Mouse (Mus musculus): ENCODE results near the gene Mcpt9. TPM values are rescaled to one million over a fixed set of nuclear protein-coding genes. Genes with fewer than 3 reads are reported as not detected.

Gene Mcpt9
- polyA plus RNA-seq, 1 experiment from 2014 or later: not detected

Other genes starting within 250 kb of the Mcpt9 start
- gene Adcy4, start 246.4 kb downstream of the Mcpt9 start, polyA plus RNA-seq (2015; fragmentation: Nextera tagmentation; extraction: Ambion mirVana): 20.9 and 25.6 TPM in 2 replicates
- 31.0 and 37.1 TPM in 2 replicates for gene Ripk3, start 241.6 kb downstream of the Mcpt9 start, polyA plus RNA-seq (2015; fragmentation: Nextera tagmentation; extraction: Ambion mirVana)
- 124 and 128 TPM in 2 replicates for gene Nfatc4, start 207.4 kb downstream of the Mcpt9 start, polyA plus RNA-seq (2015; fragmentation: Nextera tagmentation; extraction: Ambion mirVana)
- 28.2 and 34.2 TPM in 2 replicates for gene Nynrin, start 176.5 kb downstream of the Mcpt9 start, polyA plus RNA-seq (2015; fragmentation: Nextera tagmentation; extraction: Ambion mirVana)
- 0.17 and 0.31 TPM in 2 replicates for gene Cbln3, start 146.1 kb downstream of the Mcpt9 start, polyA plus RNA-seq (2015; fragmentation: Nextera tagmentation; extraction: Ambion mirVana)
- gene Khnyn, start 145.5 kb downstream of the Mcpt9 start, polyA plus RNA-seq (2015; fragmentation: Nextera tagmentation; extraction: Ambion mirVana): 24.2 and 25.5 TPM in 2 replicates
- gene Sdr39u1, start 130.2 kb downstream of the Mcpt9 start, polyA plus RNA-seq (2015; fragmentation: Nextera tagmentation; extraction: Ambion mirVana): 98.8 and 104 TPM in 2 replicates
- gene Cma1, start 85.8 kb downstream of the Mcpt9 start, polyA plus RNA-seq (2015; fragmentation: Nextera tagmentation; extraction: Ambion mirVana): 10.7 and 11.9 TPM in 2 replicates
- not detected in 2 replicates for gene Cma2, start 79.5 kb downstream of the Mcpt9 start, polyA plus RNA-seq (2015; fragmentation: Nextera tagmentation; extraction: Ambion mirVana)
- not detected in 2 replicates for gene Mcpt1, start 12.5 kb downstream of the Mcpt9 start, polyA plus RNA-seq (2015; fragmentation: Nextera tagmentation; extraction: Ambion mirVana)
- not detected in 2 replicates for gene Mcpt2, start 11.5 kb upstream of the Mcpt9 start, polyA plus RNA-seq (2015; fragmentation: Nextera tagmentation; extraction: Ambion mirVana)
- 0.13 TPM in 1 of 2 replicates, not detected in the other for gene Mcpt4, start 31.8 kb upstream of the Mcpt9 start, polyA plus RNA-seq (2015; fragmentation: Nextera tagmentation; extraction: Ambion mirVana)
- gene Mcpt8, start 54.8 kb upstream of the Mcpt9 start, polyA plus RNA-seq (2015; fragmentation: Nextera tagmentation; extraction: Ambion mirVana): 0.61 and 0.70 TPM in 2 replicates
- 0.57 TPM in 1 of 2 replicates, not detected in the other for gene Ctsg, start 72.1 kb upstream of the Mcpt9 start, polyA plus RNA-seq (2015; fragmentation: Nextera tagmentation; extraction: Ambion mirVana)
- not detected in 2 replicates for gene Gzme, start 90.1 kb upstream of the Mcpt9 start, polyA plus RNA-seq (2015; fragmentation: Nextera tagmentation; extraction: Ambion mirVana)
- not detected in 2 replicates for gene Gzmd, start 102.1 kb upstream of the Mcpt9 start, polyA plus RNA-seq (2015; fragmentation: Nextera tagmentation; extraction: Ambion mirVana)
- gene Gzmg, start 129.1 kb upstream of the Mcpt9 start, polyA plus RNA-seq (2015; fragmentation: Nextera tagmentation; extraction: Ambion mirVana): not detected in 2 replicates
- not detected in 2 replicates for gene Gzmn, start 144.1 kb upstream of the Mcpt9 start, polyA plus RNA-seq (2015; fragmentation: Nextera tagmentation; extraction: Ambion mirVana)
- gene Gzmf, start 180.9 kb upstream of the Mcpt9 start, polyA plus RNA-seq (2015; fragmentation: Nextera tagmentation; extraction: Ambion mirVana): not detected in 2 replicates
- gene Gzmc, start 204.2 kb upstream of the Mcpt9 start, polyA plus RNA-seq (2015; fragmentation: Nextera tagmentation; extraction: Ambion mirVana): not detected in 2 replicates
- 1.1 and 1.2 TPM in 2 replicates for gene Gzmb, start 231.8 kb upstream of the Mcpt9 start, polyA plus RNA-seq (2015; fragmentation: Nextera tagmentation; extraction: Ambion mirVana)

Data from limb, embryonic 13.5 days (tissue).